Mouse (Mus musculus) heart, adult 2 months (tissue): ENCODE results near the gene Tmem116.

Experiments used
- CTCF ChIP-seq: fragments of 200-600 bp; IDR thresholded peaks from 2 replicates; pipeline ENCODE4 v1.8.1; 2022; ENCODE audit warnings: antibody characterized with exemption, mild to moderate bottlenecking, moderate library complexity
- POLR2A ChIP-seq: fragments of 200-500 bp; IDR thresholded peaks from 2 replicates; pipeline ENCODE4 v1.6.1; 2011; ENCODE audit warnings: mild to moderate bottlenecking, low read depth, low read length, control low read depth; ENCODE audit not compliant: insufficient read depth

GRCm38 (mm10) chr5:121484801-121485200, 33.1 kb downstream of the Tmem116 start:
- TF ChIP-seq CTCF (no peak), POLR2A (no peak)
